ENCODE assay signal across 9 mouse cellular contexts in the genomic region with DNA sequence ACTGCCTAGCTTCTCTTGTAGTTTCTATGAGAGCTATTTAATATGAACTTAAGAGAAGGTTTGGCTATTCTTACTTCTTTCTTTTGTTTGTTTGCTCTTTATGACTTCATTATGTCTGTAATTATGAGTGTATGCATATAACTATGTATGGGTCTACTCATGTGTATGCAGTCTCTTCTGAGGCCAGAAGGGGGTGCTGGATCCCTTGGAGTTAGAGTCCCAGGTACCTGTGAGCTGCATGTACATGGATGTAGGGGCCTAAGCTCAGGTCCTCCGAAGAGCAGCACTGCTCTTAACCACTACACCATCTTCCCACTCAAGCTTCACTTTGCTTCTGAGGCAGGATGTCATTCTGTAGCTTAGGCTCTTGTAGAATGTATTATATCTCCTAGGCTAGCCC. TPM values are rescaled to one million over a fixed set of nuclear protein-coding genes. Genes with fewer than 3 reads are reported as not detected.
A peak's percentile ranks its signal among the peaks of the same experiment; 100 is the strongest.
DNase-seq lines count a peak whose midpoint lies in the region; ATAC-seq and TF ChIP-seq lines count a peak whose summit lies in the region.
"Had no signal": no experiment of that assay in that cellular context is flagged by ENCODE, and none has a peak within 500 bp of the region (broad histone marks: within the 10 kb centered on the region; RNA-seq: fewer than 3 reads in every experiment).

No protein-coding gene starts in this region.

- H3K36me3 ChIP-seq in hindbrain, postnatal 0 days (ENCODE audit: insufficient read depth, low read length), result peaks cover 49% of the 10 kb centered on the region
- H3K36me3 ChIP-seq in hindbrain, embryonic 16.5 days (ENCODE audit: control insufficient read depth, insufficient read depth, low read length), result peaks cover 29% of the 10 kb centered on the region
- H3K36me3 ChIP-seq in CH12.LX (replicated peaks in 1 of 2; ENCODE audit: control insufficient read depth in 1 of 2, insufficient read depth in 1 of 2, low read length in 1 of 2), result peaks cover 45 to 81% of the 10 kb centered on the region in 2 experiments

- DNase-seq in hindbrain, postnatal 0 days (ENCODE audit: low spot score), result no peak
- DNase-seq in CH12.LX (ENCODE audit: extremely low read depth), result peak; percentile 50
- peak; percentile 60 for DNase-seq in c-Kit-positive CD71-positive TER-119-positive erythroid progenitor cells, embryonic 14.5 days (ENCODE audit: low spot score)
- DNase-seq in lung, postnatal 10 days, result peak; percentile 24
- DNase-seq in urinary bladder, postnatal 4 days (ENCODE audit: low spot score in 2 of 2), result no peak
- no peak for DNase-seq in heart, adult 18-20 months
- no peak for DNase-seq in urinary bladder, postnatal 10 days (ENCODE audit: low spot score)
- DNase-seq: gastrocnemius, postnatal 25 days had no signal

- H3K4me2 ChIP-seq in hindbrain, postnatal 0 days (ENCODE audit: low read depth, low read length), result no peak overlapping the region
- no peak overlapping the region for H3K4me2 ChIP-seq in hindbrain, embryonic 16.5 days (ENCODE audit: low read length)
- H3K4me2 ChIP-seq in CH12.LX (ENCODE audit: insufficient read depth, low read depth, poor library complexity, severe bottlenecking), result no peak overlapping the region

- 95% methylated on average over 1 of the region's 1 CpGs for WGBS in hindbrain, postnatal 0 days
- 95% methylated on average over 1 of the region's 1 CpGs for WGBS in hindbrain, embryonic 16.5 days

- TF ChIP-seq EP300 in CH12.LX (IDR thresholded peaks at IDR 0.05; ENCODE audit: low read length), result no peak

- H3K4me1 ChIP-seq in hindbrain, postnatal 0 days (ENCODE audit: insufficient read depth, low read length), result peaks cover 8% of the 10 kb centered on the region
- peaks cover 9% of the 10 kb centered on the region for H3K4me1 ChIP-seq in hindbrain, embryonic 16.5 days (ENCODE audit: control insufficient read depth, insufficient read depth, low read depth, low read length)
- H3K4me1 ChIP-seq in CH12.LX (ENCODE audit: control insufficient read depth in 1 of 2, insufficient read depth in 2 of 2), result peaks cover 4 to 14% of the 10 kb centered on the region in 2 experiments; a peak in 3 of 4 replicates

- dilution Hi-C loops in CH12.LX (cut with MboI; ENCODE audit: extremely low pct_ligation_motif_present, extremely low pct_unique_long_range_greater_than_20kb, low sequenced_read_pairs), result no loop called here

- H3K27me3 ChIP-seq in hindbrain, postnatal 0 days (ENCODE audit: insufficient read depth, low read length), result no peaks in the 10 kb centered on the region
- no peaks in the 10 kb centered on the region for H3K27me3 ChIP-seq in hindbrain, embryonic 16.5 days (replicated peaks; ENCODE audit: control insufficient read depth, insufficient read depth, low read length)
- H3K27me3 ChIP-seq in CH12.LX (replicated peaks), result no peaks in the 10 kb centered on the region

- TF ChIP-seq RAD21 in CH12.LX (IDR thresholded peaks at IDR 0.05; ENCODE audit: low read depth, low read length), result peak; percentile 51

- no peak overlapping the region for H3K4me3 ChIP-seq in hindbrain, postnatal 0 days (ENCODE audit: low read length)
- no peak overlapping the region for H3K4me3 ChIP-seq in hindbrain, embryonic 16.5 days (ENCODE audit: low read length)
- no peak overlapping the region for H3K4me3 ChIP-seq in CH12.LX (replicated peaks in 1 of 3; ENCODE audit: low read depth in 2 of 3, low read length in 2 of 3, poor library complexity in 1 of 3)

- TF ChIP-seq CTCF in hindbrain, postnatal 0 days (IDR thresholded peaks at IDR 0.05; ENCODE audit: low read depth), result peak; percentile 27; the same call in 1 of the 2 replicates
- TF ChIP-seq CTCF in CH12.LX (conservative IDR thresholded peaks at IDR 0.05 in 1 of 2, IDR thresholded peaks at IDR 0.05 in 1 of 2; ENCODE audit: low read depth in 2 of 2, low read length in 2 of 2), result peak; percentile 54 to 64

- no peak overlapping the region for H3K27ac ChIP-seq in hindbrain, postnatal 0 days
- no peak overlapping the region for H3K27ac ChIP-seq in hindbrain, embryonic 16.5 days (ENCODE audit: low read depth, low read length)
- no peak overlapping the region for H3K27ac ChIP-seq in CH12.LX (ENCODE audit: insufficient read depth, low read depth)

- peaks cover 9% of the 10 kb centered on the region for H3K79me2 ChIP-seq in CH12.LX (replicated peaks; ENCODE audit: control insufficient read depth, extremely low read depth, insufficient read depth, poor library complexity, severe bottlenecking)

- no peak for ATAC-seq in hindbrain, postnatal 0 days
- ATAC-seq in hindbrain, embryonic 16.5 days, result no peak

- in situ Hi-C loops in CH12.LX (cut with MboI; ENCODE audit: low pct_ligation_motif_present, low pct_unique_long_range_greater_than_20kb, low sequenced_read_pairs), result no loop called here

- no peak for TF ChIP-seq POLR2A in CH12.LX (IDR thresholded peaks at IDR 0.05; ENCODE audit: low read depth, low read length)

- no peaks in the 10 kb centered on the region for H3K9me3 ChIP-seq in hindbrain, postnatal 0 days (ENCODE audit: low read length)
- H3K9me3 ChIP-seq in hindbrain, embryonic 16.5 days (ENCODE audit: control insufficient read depth, low read length), result no peaks in the 10 kb centered on the region
- no peaks in the 10 kb centered on the region for H3K9me3 ChIP-seq in CH12.LX (replicated peaks; ENCODE audit: low read length)

- H3K9ac ChIP-seq in hindbrain, postnatal 0 days (replicated peaks; ENCODE audit: low read length), result no peak overlapping the region
- H3K9ac ChIP-seq in hindbrain, embryonic 16.5 days (ENCODE audit: low read depth, low read length), result no peak overlapping the region
- H3K9ac ChIP-seq in CH12.LX (ENCODE audit: insufficient read depth, low read depth), result no peak overlapping the region

TF ChIP-seq in CH12.LX, 34 proteins besides CTCF, POLR2A, EP300 and RAD21:
- peak; percentile 40 for TF ChIP-seq SMC3 (IDR thresholded peaks at IDR 0.05; ENCODE audit: low read depth, low read length)
- no peak for TF ChIP-seq ZNF384 (IDR thresholded peaks at IDR 0.05; ENCODE audit: low read depth, low read length)

RNA-seq across cellular contexts. Expression of gene Chmp5, which starts 5.3 kb away (rescaled TPM):
- 34.4 and 37.0 TPM in 2 replicates for total RNA-seq in hindbrain, postnatal 0 days (2014; rRNA removed)
- polyA plus RNA-seq in hindbrain, postnatal 0 days (2015; fragmentation: Nextera tagmentation; extraction: Ambion mirVana), result 131 and 137 TPM in 2 replicates
- polyA plus RNA-seq in hindbrain, embryonic 16.5 days (2015; fragmentation: Nextera tagmentation; extraction: Ambion mirVana), result 147 TPM in 2 replicates
- total RNA-seq in CH12.LX (2012; rRNA removed) (51.6 and 53.0 TPM in 2 replicates), CH12.LX (2014; rRNA removed) (86.7 and 88.1 TPM in 2 replicates)
- polyA plus RNA-seq in CH12.LX (2012; ENCODE audit: insufficient read length, low read depth), result 43.6 and 45.9 TPM in 2 replicates
- total RNA-seq in heart, adult 18-20 months (2021), result 10 to 100 TPM; 37.4 to 38.6 TPM

RNA-seq across cellular contexts. Expression of gene Bag1, which starts 5.4 kb away (rescaled TPM):
- total RNA-seq in hindbrain, postnatal 0 days (2014; rRNA removed), result 57.1 and 78.9 TPM in 2 replicates
- polyA plus RNA-seq in hindbrain, postnatal 0 days (2015; fragmentation: Nextera tagmentation; extraction: Ambion mirVana), result 183 and 195 TPM in 2 replicates
- polyA plus RNA-seq in hindbrain, embryonic 16.5 days (2015; fragmentation: Nextera tagmentation; extraction: Ambion mirVana), result 182 and 191 TPM in 2 replicates
- total RNA-seq in CH12.LX (2012; rRNA removed) (105 and 123 TPM in 2 replicates), CH12.LX (2014; rRNA removed) (149 and 190 TPM in 2 replicates)
- 161 and 193 TPM in 2 replicates for polyA plus RNA-seq in CH12.LX (2012; ENCODE audit: insufficient read length, low read depth)
- total RNA-seq in heart, adult 18-20 months (2021), result 100 to 1,000 TPM; 273 to 283 TPM

RNA-seq across cellular contexts. Expression of gene Nfx1, which starts 17.2 kb away (rescaled TPM):
- total RNA-seq in hindbrain, postnatal 0 days (2014; rRNA removed), result 51.9 and 58.6 TPM in 2 replicates
- 63.8 and 66.0 TPM in 2 replicates for polyA plus RNA-seq in hindbrain, postnatal 0 days (2015; fragmentation: Nextera tagmentation; extraction: Ambion mirVana)
- 87.5 and 102 TPM in 2 replicates for polyA plus RNA-seq in hindbrain, embryonic 16.5 days (2015; fragmentation: Nextera tagmentation; extraction: Ambion mirVana)
- 53.7 and 55.5 TPM in 2 replicates for total RNA-seq in CH12.LX (2012; rRNA removed)
- 70.5 and 75.2 TPM in 2 replicates for total RNA-seq in CH12.LX (2014; rRNA removed)
- polyA plus RNA-seq in CH12.LX (2012; ENCODE audit: insufficient read length, low read depth), result 87.0 and 89.8 TPM in 2 replicates
- 10 to 100 TPM; 21.2 to 21.8 TPM for total RNA-seq in heart, adult 18-20 months (2021)

RNA-seq across cellular contexts. Expression of gene Spink4, which starts 33.7 kb away (rescaled TPM):
- total RNA-seq in hindbrain, postnatal 0 days (2014; rRNA removed), result not detected in 2 replicates
- polyA plus RNA-seq in hindbrain, postnatal 0 days (2015; fragmentation: Nextera tagmentation; extraction: Ambion mirVana), result not detected in 2 replicates
- polyA plus RNA-seq in hindbrain, embryonic 16.5 days (2015; fragmentation: Nextera tagmentation; extraction: Ambion mirVana), result not detected in 2 replicates
- not detected in 2 replicates for total RNA-seq in CH12.LX (2012; rRNA removed)
- not detected in 2 replicates for total RNA-seq in CH12.LX (2014; rRNA removed)
- polyA plus RNA-seq in CH12.LX (2012; ENCODE audit: insufficient read length, low read depth), result not detected in 2 replicates
- not detected for total RNA-seq in heart, adult 18-20 months (2021)
- total RNA-seq: gastrocnemius, postnatal 25 days had no signal

Comparison
In these comparisons a context has a peak if more than half of its experiments do, and no peak if none do; other contexts are left out.
1. DNase-seq: peak in CH12.LX (single experiment), c-Kit-positive CD71-positive TER-119-positive erythroid progenitor cells, embryonic 14.5 days (single experiment) and lung, postnatal 10 days (single experiment); none in hindbrain, postnatal 0 days (single experiment), urinary bladder, postnatal 4 days (0 of 2), heart, adult 18-20 months (0 of 2) and urinary bladder, postnatal 10 days (single experiment).